Mouse (Mus musculus) ES-E14 (cell line): Measurements from ENCODE around the gene Rbm34. TPM values are rescaled to one million over a fixed set of nuclear protein-coding genes. Genes with fewer than 3 reads are reported as not detected.
"Not testable (repeated sequence)": the region's sequence is repeated elsewhere in the genome, so short reads cannot be mapped to it uniquely, and the experiment has no call there.

Experiments used
- DNase-seq: peaks from one replicate; pipeline ENCODE4 v3.0.0-alpha.2; 2013; ENCODE audit warnings: low read depth, low spot score
- H3K27ac ChIP-seq: 2 replicates; pipeline ENCODE4 v1.5.1; 2012; ENCODE audit warnings: low read depth, mild to moderate bottlenecking, low read length, moderate library complexity, mixed read lengths; ENCODE audit not compliant: poor library complexity, insufficient read depth, severe bottlenecking
- H3K36me3 ChIP-seq: 2 replicates; pipeline ENCODE4 v1.6.1; 2012; ENCODE audit warnings: mild to moderate bottlenecking, low read length, moderate library complexity, mixed read lengths; ENCODE audit not compliant: control insufficient read depth, poor library complexity, insufficient read depth, severe bottlenecking
- H3K4me1 ChIP-seq, 2 experiments: fragments of 150-350 bp in 1 of 2; sonication (generic) in 1 of 2; 2 replicates each; pipeline ENCODE4 v1.6.1; 2012; ENCODE audit warnings: low read length in 2 of 2, mild to moderate bottlenecking in 1 of 2, mixed read lengths in 1 of 2; ENCODE audit not compliant: control insufficient read depth in 2 of 2, insufficient read depth in 2 of 2, poor library complexity in 1 of 2
- H3K4me3 ChIP-seq, 2 experiments: fragments of 150-350 bp in 1 of 2; sonication (generic) in 1 of 2; 2 replicates each; pipeline ENCODE4 v1.5.1; 2012; ENCODE audit warnings: low read length in 2 of 2, low read depth in 1 of 2, mild to moderate bottlenecking in 1 of 2, mixed read lengths in 1 of 2; ENCODE audit not compliant: insufficient read depth in 1 of 2, poor library complexity in 1 of 2, severe bottlenecking in 1 of 2
- H3K9ac ChIP-seq: 2 replicates; pipeline ENCODE4 v1.6.1; 2012; ENCODE audit warnings: low read depth, mild to moderate bottlenecking, low read length, mixed read lengths; ENCODE audit not compliant: poor library complexity, insufficient read depth, severe bottlenecking
- H3K9me3 ChIP-seq: fragments of 150-350 bp; sonication (generic); 2 replicates; pipeline ENCODE4 v1.6.1; 2012; ENCODE audit warnings: low read depth, mild to moderate bottlenecking, low read length; ENCODE audit not compliant: control insufficient read depth, insufficient read depth
- CHD2 ChIP-seq: IDR thresholded peaks from 2 replicates; pipeline ENCODE4 v1.6.1; 2014; ENCODE audit warnings: mild to moderate bottlenecking, low read depth, low read length, inconsistent platforms
- HCFC1 ChIP-seq: IDR thresholded peaks from 2 replicates; pipeline ENCODE4 v1.6.1; 2012; ENCODE audit warnings: low read length, inconsistent platforms, borderline replicate concordance; ENCODE audit not compliant: insufficient read depth
- MAFK ChIP-seq: IDR thresholded peaks from 2 replicates; pipeline ENCODE4 v1.6.1; 2014; ENCODE audit warnings: mild to moderate bottlenecking, low read depth, low read length, inconsistent platforms; ENCODE audit not compliant: insufficient read depth
- ZC3H11A ChIP-seq: IDR thresholded peaks from 2 replicates; pipeline ENCODE4 v1.6.1; 2012; ENCODE audit warnings: low read depth, mild to moderate bottlenecking, inconsistent platforms, low read length, borderline replicate concordance
- ZNF384 ChIP-seq: IDR thresholded peaks from 2 replicates; pipeline ENCODE4 v1.6.1; 2012; ENCODE audit warnings: low read depth, low read length, inconsistent platforms
- in situ Hi-C, 2 experiments: fragments of 600-800 bp; cut with MboI; formaldehyde crosslinking; loops; one replicate each; pipeline ENCODE4 v1.15.1; 2025; ENCODE audit warnings: low sequenced_read_pairs in 2 of 2, inconsistent platforms in 1 of 2; ENCODE audit not compliant: unreplicated experiment in 2 of 2
- total RNA-seq: library from RNA; depleted of rRNA; stranded (reverse); fragments of 300-350 nt; gene quantifications from 2 replicates; pipeline ENCODE4 v1.2.3, GENCODE M21; 2012

Gene Rbm34
- total RNA-seq, 1 experiment = 32.5 TPM

DNA sequence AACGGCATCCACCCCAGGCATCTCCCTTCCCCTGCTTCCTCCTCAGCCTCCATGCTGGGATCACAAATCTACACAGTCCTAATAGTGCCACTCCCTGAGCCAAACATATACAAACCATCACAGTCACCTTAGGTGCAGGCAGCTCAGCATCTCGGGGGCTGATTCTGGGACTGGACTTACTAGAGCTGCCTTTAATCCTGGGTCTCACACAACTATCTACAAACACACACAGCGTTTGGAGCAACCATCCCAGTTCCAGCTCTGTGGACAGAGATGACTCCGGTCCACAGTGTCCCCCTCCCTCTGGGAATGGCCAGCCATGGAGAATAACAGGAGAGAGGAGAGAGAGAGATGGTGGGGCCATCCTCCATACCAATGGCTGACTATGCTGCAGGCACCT, 54.3 kb downstream of the Rbm34 start:
- no peaks in the 10 kb centered on the region for H3K36me3 ChIP-seq
- no peak overlapping the region for H3K4me3 ChIP-seq
- TF ChIP-seq MAFK = no peak
- no peak for TF ChIP-seq ZNF384
- no peaks in the 10 kb centered on the region for H3K9me3 ChIP-seq
- no peak overlapping the region for H3K9ac ChIP-seq
- H3K27ac ChIP-seq = no peak overlapping the region
- in situ Hi-C loops = no loop called here
- no peaks in the 10 kb centered on the region; a peak in 2 of 4 replicates for H3K4me1 ChIP-seq
- no peak for DNase-seq

DNA sequence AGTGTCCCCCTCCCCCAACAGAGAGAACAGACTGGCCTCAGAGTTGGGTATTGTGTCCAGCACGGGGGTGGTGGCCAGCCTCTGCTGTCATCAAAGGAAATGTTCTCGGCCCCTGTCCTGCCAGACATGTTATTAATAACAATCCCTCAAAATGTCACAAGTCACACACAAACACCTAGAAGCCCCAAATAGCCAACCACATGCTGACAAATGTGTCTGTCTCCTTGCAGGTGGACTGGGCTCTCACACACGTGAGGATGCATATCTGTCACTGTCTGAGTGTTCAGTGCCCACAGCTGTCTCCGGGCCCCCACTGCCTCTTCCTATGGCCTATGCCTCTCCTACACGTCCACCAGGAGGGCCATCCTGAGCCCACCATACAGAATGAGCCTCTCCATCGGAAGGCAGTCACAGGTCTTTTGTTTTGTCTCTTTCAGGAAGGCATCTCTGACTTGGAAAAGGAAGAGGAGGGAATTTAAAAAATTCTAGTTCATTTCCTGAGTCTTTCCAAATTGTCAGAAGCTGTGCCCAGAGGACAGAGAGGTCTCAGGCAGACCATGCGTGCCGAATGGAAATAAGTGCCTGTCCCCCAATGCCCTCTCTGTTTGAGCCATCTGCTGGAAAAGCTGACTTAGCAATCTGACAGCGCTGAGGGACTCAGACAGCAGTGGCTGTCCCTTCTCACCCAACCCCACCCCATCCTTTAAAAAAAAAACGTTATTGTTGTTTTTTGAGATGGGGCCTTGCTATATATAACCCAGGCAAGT, 56.1 kb downstream of the Rbm34 start:
- TF ChIP-seq ZC3H11A (no peak), MAFK (0 out of 2 replicates have a peak, but pooled peaks have one; percentile 16)
- H3K9ac ChIP-seq = no peak overlapping the region
- no peak for DNase-seq
- H3K9me3 ChIP-seq = no peaks in the 10 kb centered on the region
- no peaks in the 10 kb centered on the region; a peak in 1 of 4 replicates for H3K4me1 ChIP-seq
- no peaks in the 10 kb centered on the region for H3K36me3 ChIP-seq
- H3K27ac ChIP-seq = no peak overlapping the region
- in situ Hi-C loops = no loop called here
- no peak overlapping the region for H3K4me3 ChIP-seq

DNA sequence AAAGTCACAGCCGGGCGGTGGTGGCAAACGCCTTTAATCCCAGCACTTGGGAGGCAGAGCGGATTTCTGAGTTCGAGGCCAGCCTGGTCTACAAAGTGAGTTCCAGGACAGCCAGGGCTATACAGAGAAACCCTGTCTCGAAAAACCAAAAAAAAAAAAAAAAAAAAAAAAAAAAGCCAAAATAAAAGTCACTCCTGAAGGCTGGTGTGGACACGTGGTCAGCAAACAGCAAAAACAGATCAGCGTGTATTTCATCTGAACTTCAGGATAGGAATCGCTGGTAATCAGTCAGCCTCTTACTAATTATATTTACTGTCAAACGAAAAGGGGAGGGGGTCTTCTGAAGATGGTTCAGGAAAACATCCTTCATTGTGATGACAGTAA, 56.8 kb downstream of the Rbm34 start:
- TF ChIP-seq ZNF384 = peak; percentile 84
- in situ Hi-C loops = not testable (repeated sequence)

DNA sequence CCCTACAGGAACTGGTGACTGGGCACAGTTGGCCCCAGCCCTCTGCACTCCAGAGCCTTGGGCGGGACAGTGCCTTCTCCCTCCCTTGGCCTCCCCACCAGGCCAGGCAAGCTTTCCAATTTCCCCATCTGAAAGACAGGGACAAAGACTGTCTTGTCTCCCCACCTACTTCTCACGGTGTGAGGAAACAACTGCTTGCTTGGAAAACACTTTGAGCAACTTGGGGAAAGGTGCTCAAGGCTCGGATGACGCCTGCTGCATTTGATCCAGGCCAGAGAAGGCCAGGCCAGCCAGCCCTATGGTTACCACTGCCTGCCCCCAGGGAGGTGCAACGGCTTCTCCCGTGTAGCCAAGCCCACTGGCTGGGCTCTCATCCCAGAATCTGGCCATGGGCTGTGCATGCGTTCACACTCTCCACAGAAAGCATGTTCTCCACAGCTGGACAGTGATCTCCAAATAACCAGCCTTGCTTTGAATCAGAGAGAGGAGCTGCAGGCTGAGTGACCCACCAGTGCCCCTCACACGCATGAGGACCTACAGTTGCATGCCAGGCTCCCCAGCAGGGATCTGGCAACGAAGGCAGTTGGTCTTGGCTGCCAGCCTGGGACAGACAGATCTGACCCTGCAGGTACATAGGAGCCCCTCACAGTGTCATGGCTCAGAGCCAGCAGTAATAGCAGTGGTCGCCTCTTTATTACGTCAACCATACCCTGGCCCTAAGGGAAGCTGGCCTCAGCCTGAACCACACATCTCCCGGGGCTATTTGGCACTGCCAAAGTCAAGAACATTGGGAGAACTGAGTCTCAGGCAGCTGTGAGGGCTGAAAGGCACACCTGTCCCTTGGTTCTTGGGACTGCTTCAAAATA, 57.4 kb downstream of the Rbm34 start:
- Histone ChIP-seq H3K4me1 (no peaks in the 10 kb centered on the region; a peak in 1 of 4 replicates), H3K9me3 (no peaks in the 10 kb centered on the region), H3K36me3 (no peaks in the 10 kb centered on the region), H3K27ac (no peak overlapping the region), H3K4me3 (no peak overlapping the region), H3K9ac (no peak overlapping the region)
- no peak for TF ChIP-seq CHD2
- TF ChIP-seq MAFK = no peak
- no peak for TF ChIP-seq ZNF384
- TF ChIP-seq HCFC1 = no peak
- no peak for TF ChIP-seq ZC3H11A
- in situ Hi-C loops = no loop called here
- no peak for DNase-seq

More for the DNA sequence above, 56.8 kb downstream of the Rbm34 start:
- not testable (repeated sequence) for DNase-seq, H3K36me3 ChIP-seq, H3K4me3 ChIP-seq, H3K9ac ChIP-seq, H3K9me3 ChIP-seq, H3K4me1 ChIP-seq, H3K27ac ChIP-seq
